8 mouse cellular contexts compared by ENCODE assay signal in genomic region chr3:90079133-90079762, GRCm38 (mm10). TPM values are rescaled to one million over a fixed set of nuclear protein-coding genes. Genes with fewer than 3 reads are reported as not detected.
A peak's percentile ranks its signal among the peaks of the same experiment; 100 is the strongest.
DNase-seq lines count a peak whose midpoint lies in the region; ATAC-seq lines count a peak whose summit lies in the region.

No protein-coding gene starts in this region.

- peak overlapping the region; percentile 77 for H3K9ac ChIP-seq in hindbrain, embryonic 16.5 days (ENCODE audit: low read depth, low read length)

- H3K4me1 ChIP-seq in hindbrain, embryonic 16.5 days (ENCODE audit: control insufficient read depth, insufficient read depth, low read depth, low read length): peaks cover 41% of the 10 kb centered on the region

- peak overlapping the region; percentile 76 for H3K4me2 ChIP-seq in hindbrain, embryonic 16.5 days (ENCODE audit: low read length)

- peaks cover 43% of the 10 kb centered on the region for H3K79me2 ChIP-seq in macrophage (ENCODE audit: inconsistent target)

- H3K4me3 ChIP-seq in hindbrain, embryonic 16.5 days (ENCODE audit: low read length): peak overlapping the region; percentile 92
- H3K4me3 ChIP-seq in macrophage (ENCODE audit: inconsistent target): peak overlapping the region; percentile 84

- peak; percentile 96 for DNase-seq in WW6 (ENCODE audit: low read depth, low spot score)
- DNase-seq in cerebellum, postnatal 4 days (ENCODE audit: low spot score in 2 of 2): peak; percentile 75 to 86
- peak; percentile 95 for DNase-seq in gastrocnemius, adult 18-20 months (ENCODE audit: low spot score)
- DNase-seq in left cerebral cortex, adult 18-20 months (ENCODE audit: low spot score in 2 of 2): peak; percentile 88 to 92
- DNase-seq in right cerebral cortex, adult 18-20 months: peak; percentile 95
- DNase-seq in urinary bladder, postnatal 10 days (ENCODE audit: low spot score): peak; percentile 65

- no peaks in the 10 kb centered on the region for H3K36me3 ChIP-seq in hindbrain, embryonic 16.5 days (ENCODE audit: control insufficient read depth, insufficient read depth, low read length)
- no peaks in the 10 kb centered on the region for H3K36me3 ChIP-seq in macrophage (ENCODE audit: inconsistent target)

- no peaks in the 10 kb centered on the region for H3K27me3 ChIP-seq in hindbrain, embryonic 16.5 days (replicated peaks; ENCODE audit: control insufficient read depth, insufficient read depth, low read length)

- H3K27ac ChIP-seq in hindbrain, embryonic 16.5 days (ENCODE audit: low read depth, low read length): peak overlapping the region; percentile 88
- peak overlapping the region; percentile 97 for H3K27ac ChIP-seq in macrophage

- no peaks in the 10 kb centered on the region for H3K9me3 ChIP-seq in hindbrain, embryonic 16.5 days (ENCODE audit: control insufficient read depth, low read length)

- WGBS in hindbrain, embryonic 16.5 days: 0% methylated on average over 33 of the region's 33 CpGs
- WGBS in macrophage (ENCODE audit: missing documents): 1% methylated on average over 23 of the region's 33 CpGs

- peak; percentile 96 for ATAC-seq in hindbrain, embryonic 16.5 days

RNA-seq across cellular contexts. Expression of gene Tpm3, which starts 6.8 kb away (rescaled TPM):
- total RNA-seq in gastrocnemius, adult 18-20 months (2021): 100 to 1,000 TPM; 579 to 626 TPM
- polyA plus RNA-seq in hindbrain, embryonic 16.5 days (2015; fragmentation: Nextera tagmentation; extraction: Ambion mirVana): 343 and 357 TPM in 2 replicates
- total RNA-seq in left cerebral cortex, adult 18-20 months (2021): 100 to 1,000 TPM; 183 to 206 TPM
- total RNA-seq in macrophage (2018; cell fraction: chromatin; rRNA removed): 1,000 to 10,000 TPM; 1,125 to 1,738 (median 1,409) TPM
- 100 to 1,000 TPM; 586 to 974 (median 713) TPM for total RNA-seq in macrophage (2018; cell fraction: cytosol; rRNA removed)
- total RNA-seq in macrophage (2018; cell fraction: nucleus; rRNA removed): 1,000 to 10,000 TPM in 4 of 26 experiments, 100 to 1,000 TPM in 22; 756 to 1,242 (median 926) TPM
- polyA plus RNA-seq in macrophage (2018): 516 to 899 TPM (median 852 TPM) in 3 replicates

RNA-seq across cellular contexts. Expression of gene Nup210l, which starts 24.7 kb away (rescaled TPM):
- total RNA-seq in gastrocnemius, adult 18-20 months (2021): under 1 TPM in 1 of 2 experiments, not detected in 1; 0.05 TPM
- polyA plus RNA-seq in hindbrain, embryonic 16.5 days (2015; fragmentation: Nextera tagmentation; extraction: Ambion mirVana): 0.26 and 0.30 TPM in 2 replicates
- under 1 TPM; 0.14 to 0.30 TPM for total RNA-seq in left cerebral cortex, adult 18-20 months (2021)
- total RNA-seq in macrophage (2018; cell fraction: chromatin; rRNA removed): 1 to 10 TPM in 25 of 26 experiments, under 1 TPM in 1; 0.99 to 4.0 (median 1.7) TPM
- total RNA-seq in macrophage (2018; cell fraction: cytosol; rRNA removed): under 1 TPM in 23 of 26 experiments, not detected in 3; 0.03 to 0.16 (median 0.06) TPM
- 1 to 10 TPM in 6 of 26 experiments, under 1 TPM in 20; 0.34 to 3.5 (median 0.68) TPM for total RNA-seq in macrophage (2018; cell fraction: nucleus; rRNA removed)
- 0.04 TPM in 1 of 3 replicates, not detected in the others for polyA plus RNA-seq in macrophage (2018)

RNA-seq across cellular contexts. Expression of gene Ubap2l, which starts 26.8 kb away (rescaled TPM):
- 10 to 100 TPM; 93.9 to 95.4 TPM for total RNA-seq in gastrocnemius, adult 18-20 months (2021)
- 105 and 122 TPM in 2 replicates for polyA plus RNA-seq in hindbrain, embryonic 16.5 days (2015; fragmentation: Nextera tagmentation; extraction: Ambion mirVana)
- total RNA-seq in left cerebral cortex, adult 18-20 months (2021): 100 to 1,000 TPM; 163 to 176 TPM
- 1,000 to 10,000 TPM in 2 of 26 experiments, 100 to 1,000 TPM in 24; 542 to 1,238 (median 895) TPM for total RNA-seq in macrophage (2018; cell fraction: chromatin; rRNA removed)
- 100 to 1,000 TPM; 154 to 236 (median 177) TPM for total RNA-seq in macrophage (2018; cell fraction: cytosol; rRNA removed)
- 100 to 1,000 TPM; 251 to 705 (median 435) TPM for total RNA-seq in macrophage (2018; cell fraction: nucleus; rRNA removed)
- 160 to 411 TPM (median 185 TPM) in 3 replicates for polyA plus RNA-seq in macrophage (2018)

RNA-seq across cellular contexts. Expression of gene 4933434E20Rik, which starts 27.8 kb away (rescaled TPM):
- 10 to 100 TPM; 91.6 to 99.3 TPM for total RNA-seq in gastrocnemius, adult 18-20 months (2021)
- polyA plus RNA-seq in hindbrain, embryonic 16.5 days (2015; fragmentation: Nextera tagmentation; extraction: Ambion mirVana): 207 TPM in 2 replicates
- total RNA-seq in left cerebral cortex, adult 18-20 months (2021): 100 to 1,000 TPM; 101 to 108 TPM
- total RNA-seq in macrophage (2018; cell fraction: chromatin; rRNA removed): 100 to 1,000 TPM in 5 of 26 experiments, 10 to 100 TPM in 21; 24.1 to 132 (median 60.5) TPM
- 100 to 1,000 TPM in 1 of 26 experiments, 10 to 100 TPM in 25; 53.3 to 105 (median 84.5) TPM for total RNA-seq in macrophage (2018; cell fraction: cytosol; rRNA removed)
- total RNA-seq in macrophage (2018; cell fraction: nucleus; rRNA removed): 100 to 1,000 TPM in 3 of 26 experiments, 10 to 100 TPM in 23; 38.8 to 131 (median 65.2) TPM
- polyA plus RNA-seq in macrophage (2018): 49.4 to 76.1 TPM (median 71.0 TPM) in 3 replicates

Comparison
In these comparisons a context has a peak if more than half of its experiments do, and no peak if none do; other contexts are left out.
1. Peak in every context shown above with its lines: DNase-seq, ATAC-seq, H3K4me3 ChIP-seq and H3K27ac ChIP-seq.